Comparison of ENCODE assay signal across 30 mouse cellular contexts in the genomic region with DNA sequence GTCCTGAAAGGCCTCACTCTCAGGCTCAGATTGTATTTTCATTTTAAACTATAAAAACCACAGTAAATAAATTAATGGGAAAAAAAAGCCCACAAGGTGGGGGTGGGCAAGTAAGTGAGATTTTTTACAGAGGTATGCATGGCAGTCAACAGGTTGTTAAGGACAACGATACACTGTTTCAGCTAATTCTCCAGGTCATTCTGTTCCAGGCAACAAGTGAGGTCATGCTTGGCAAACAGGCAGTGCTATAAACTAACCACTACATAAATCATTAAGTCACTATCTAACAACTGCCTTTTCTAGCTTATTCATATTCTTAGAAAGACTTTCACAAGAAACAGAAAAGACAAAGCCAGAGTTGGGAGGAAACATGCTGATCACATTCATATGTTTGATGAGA. TPM values are rescaled to one million over a fixed set of nuclear protein-coding genes. Genes with fewer than 3 reads are reported as not detected.
A peak's percentile ranks its signal among the peaks of the same experiment; 100 is the strongest.
DNase-seq lines count a peak whose midpoint lies in the region; ATAC-seq and TF ChIP-seq lines count a peak whose summit lies in the region.
"Had no signal": no experiment of that assay in that cellular context is flagged by ENCODE, and none has a peak within 500 bp of the region (broad histone marks: within the 10 kb centered on the region; RNA-seq: fewer than 3 reads in every experiment).

No protein-coding gene starts in this region.

- DNase-seq in adrenal gland, postnatal 25 days = peak; percentile 14
- DNase-seq in adrenal gland, postnatal 4 days (ENCODE audit: low spot score in 2 of 2) = no peak
- DNase-seq in layer of hippocampus, adult 2 months (ENCODE audit: low spot score in 2 of 2) = no peak
- DNase-seq in layer of hippocampus, postnatal 10 days (ENCODE audit: low spot score in 2 of 2) = no peak
- DNase-seq in NIH3T3 (ENCODE audit: low read depth) = peak; percentile 55
- DNase-seq in right cerebral cortex, postnatal 10 days (ENCODE audit: low spot score in 2 of 2) = no peak
- DNase-seq: B cell, adult 2 months; cerebellum, adult 9-11 months; heart, postnatal 4 days; kidney, adult 18-20 months; liver, embryonic 13.5 days; lung, embryonic 14.5 days; retina, postnatal 1 day; thymus, adult 2 months; thymus, postnatal 4 days had no signal

- ATAC-seq in limb, embryonic 13.5 days (ENCODE audit: low FRiP score, low read depth) = peak; percentile 61; the same call in 1 of the 2 replicates
- ATAC-seq: activated CD4-positive, CD25-positive, alpha-beta regulatory T cell, adult 4 months; forebrain, embryonic 16.5 days; inflammation-experienced regulatory T-cells, adult 6 months; midbrain, embryonic 13.5 days had no signal

- no peak overlapping the region for H3K9ac ChIP-seq in limb, embryonic 13.5 days
- H3K9ac ChIP-seq: hindbrain, embryonic 14.5 days; liver, embryonic 13.5 days; lung, embryonic 14.5 days; midbrain, embryonic 13.5 days had no signal

- peaks cover 18% of the 10 kb centered on the region for H3K36me3 ChIP-seq in limb, embryonic 13.5 days
- H3K36me3 ChIP-seq: midbrain, embryonic 13.5 days had no signal

- H3K27me3 ChIP-seq in limb, embryonic 13.5 days = no peaks in the 10 kb centered on the region
- H3K27me3 ChIP-seq: CH12.LX; liver, embryonic 13.5 days; megakaryocyte, embryonic 14.5 days; midbrain, embryonic 13.5 days had no signal

- TF ChIP-seq CTCF in layer of hippocampus, adult 2 months (conservative IDR thresholded peaks at IDR 0.05) = no peak

- 15% methylated on average over 1 of the region's 1 CpGs for WGBS in limb, embryonic 13.5 days

- H3K4me1 ChIP-seq in limb, embryonic 13.5 days = peaks cover 18% of the 10 kb centered on the region

- H3K27ac ChIP-seq in layer of hippocampus, adult 2 months = no peak overlapping the region
- no peak overlapping the region for H3K27ac ChIP-seq in limb, embryonic 13.5 days
- H3K27ac ChIP-seq: embryonic facial prominence, embryonic 10.5 days; hindbrain, embryonic 14.5 days; liver, embryonic 13.5 days; midbrain, embryonic 13.5 days had no signal

- no peak overlapping the region for H3K4me2 ChIP-seq in limb, embryonic 13.5 days (replicated peaks)
- H3K4me2 ChIP-seq: hindbrain, embryonic 14.5 days; liver, embryonic 13.5 days; lung, embryonic 14.5 days; midbrain, embryonic 13.5 days had no signal

- no peaks in the 10 kb centered on the region for H3K9me3 ChIP-seq in limb, embryonic 13.5 days
- H3K9me3 ChIP-seq: liver, embryonic 13.5 days; megakaryocyte, embryonic 14.5 days; midbrain, embryonic 13.5 days had no signal

- peak overlapping the region; percentile 64 for H3K4me3 ChIP-seq in layer of hippocampus, adult 2 months
- H3K4me3 ChIP-seq in limb, embryonic 13.5 days = no peak overlapping the region
- H3K4me3 ChIP-seq: embryonic facial prominence, embryonic 10.5 days; liver, embryonic 13.5 days; megakaryocyte, embryonic 14.5 days; midbrain, embryonic 13.5 days had no signal

RNA-seq across cellular contexts. Expression of a gene that starts 5.4 kb away (rescaled TPM):
- total RNA-seq in adrenal gland, postnatal 25 days (2021) = 8.0 and 12.2 TPM in 2 replicates
- 10 to 100 TPM; 23.7 to 25.1 TPM for total RNA-seq in adrenal gland, postnatal 4 days (2021)
- total RNA-seq in layer of hippocampus, adult 2 months (2021) = 100 to 1,000 TPM; 133 to 162 TPM
- 100 to 1,000 TPM; 111 to 126 TPM for total RNA-seq in layer of hippocampus, postnatal 10 days (2021)
- 17.8 and 19.0 TPM in 2 replicates for polyA plus RNA-seq in limb, embryonic 13.5 days (2015; fragmentation: Nextera tagmentation; extraction: Ambion mirVana)

RNA-seq across cellular contexts. Expression of a gene that starts 42.2 kb away (rescaled TPM):
- not detected in 2 replicates for total RNA-seq in adrenal gland, postnatal 25 days (2021)
- total RNA-seq in adrenal gland, postnatal 4 days (2021) = not detected
- not detected for total RNA-seq in layer of hippocampus, adult 2 months (2021)
- not detected for total RNA-seq in layer of hippocampus, postnatal 10 days (2021)
- not detected in 2 replicates for polyA plus RNA-seq in limb, embryonic 13.5 days (2015; fragmentation: Nextera tagmentation; extraction: Ambion mirVana)
- total RNA-seq: CH12.LX; G1E; heart, postnatal 4 days; layer of hippocampus, postnatal 25 days; monocyte, adult 5-6 weeks had no signal
- polyA plus RNA-seq: activated CD4-positive, CD25-positive, alpha-beta regulatory T cell, adult 4 months; cortical plate, adult 2 months; embryonic facial prominence, embryonic 10.5 days; forebrain, embryonic 16.5 days; G1E; hindbrain, embryonic 14.5 days; inflammation-experienced regulatory T-cells, adult 6 months; limb, embryonic 11.5 days; liver, embryonic 13.5 days; lung, embryonic 14.5 days; midbrain, embryonic 13.5 days; stomach, embryonic 14.5 days had no signal

Comparison
In these comparisons a context has a peak if more than half of its experiments do, and no peak if none do; other contexts are left out.
1. DNase-seq: peak in adrenal gland, postnatal 25 days (single experiment) and NIH3T3 (single experiment); none in adrenal gland, postnatal 4 days (0 of 2), layer of hippocampus, adult 2 months (0 of 2), layer of hippocampus, postnatal 10 days (0 of 2) and right cerebral cortex, postnatal 10 days (0 of 2).